Mouse (Mus musculus): ENCODE measurements at regions not wholly inside any gene's neighbourhood (a gene's known extent, or its start where the extent isn't known, plus 50 kb on each side); places are given as distances from the start of the nearest gene placed in this dataset.
A peak's percentile ranks its signal among the peaks of the same experiment; 100 is the strongest.

GRCm38 (mm10) chr14:62137981-62138380, 154.4 kb upstream of the Rnaseh2b start:
- intact Hi-C loops (cut with DNase I; ENCODE audit: low total_unique reads) = no loop called here
- DNase-seq = no peak

- intact Hi-C loops (cut with DNase I; ENCODE audit: low total_unique reads) = no loop called here
- peak; percentile 33 for DNase-seq
Observed at GRCm38 (mm10) chr14:62144385-62145030, 147.9 kb upstream of the Rnaseh2b start.

GRCm38 (mm10) chr14:62157038-62157716, 135.2 kb upstream of the Rnaseh2b start:
- intact Hi-C loops (cut with DNase I; ENCODE audit: low total_unique reads) = no loop called here
- DNase-seq = no peak

GRCm38 (mm10) chr14:62159690-62160089, 132.7 kb upstream of the Rnaseh2b start:
- DNase-seq = no peak
- intact Hi-C loops (cut with DNase I; ENCODE audit: low total_unique reads) = no loop called here

GRCm38 (mm10) chr14:62163120-62163796, 129.1 kb upstream of the Rnaseh2b start:
- peak; percentile 20 for DNase-seq
- intact Hi-C loops (cut with DNase I; ENCODE audit: low total_unique reads) = no loop called here

GRCm38 (mm10) chr14:62164918-62165317, 127.5 kb upstream of the Rnaseh2b start:
- intact Hi-C loops (cut with DNase I; ENCODE audit: low total_unique reads) = no loop called here
- DNase-seq = no peak

- no peak for DNase-seq
- intact Hi-C loops (cut with DNase I; ENCODE audit: low total_unique reads) = no loop called here
Observed at GRCm38 (mm10) chr14:62166006-62166405, 126.4 kb upstream of the Rnaseh2b start.

GRCm38 (mm10) chr14:62166596-62166995, 125.8 kb upstream of the Rnaseh2b start:
- DNase-seq = no peak
- intact Hi-C loops (cut with DNase I; ENCODE audit: low total_unique reads) = no loop called here

GRCm38 (mm10) chr14:62167090-62167489, 125.3 kb upstream of the Rnaseh2b start:
- intact Hi-C loops (cut with DNase I; ENCODE audit: low total_unique reads) = no loop called here
- DNase-seq = no peak

- no peak for DNase-seq
- intact Hi-C loops (cut with DNase I; ENCODE audit: low total_unique reads) = no loop called here
Observed at GRCm38 (mm10) chr14:62168711-62169110, 123.7 kb upstream of the Rnaseh2b start.

- DNase-seq = no peak
- intact Hi-C loops (cut with DNase I; ENCODE audit: low total_unique reads) = no loop called here
Observed at GRCm38 (mm10) chr14:62170385-62170784, 122.0 kb upstream of the Rnaseh2b start.

GRCm38 (mm10) chr14:62171256-62172047, 120.9 kb upstream of the Rnaseh2b start:
- no peak for DNase-seq
- intact Hi-C loops (cut with DNase I; ENCODE audit: low total_unique reads) = no loop called here

- intact Hi-C loops (cut with DNase I; ENCODE audit: low total_unique reads) = no loop called here
- no peak for DNase-seq
Observed at GRCm38 (mm10) chr14:62173835-62174530, 118.4 kb upstream of the Rnaseh2b start.

- intact Hi-C loops (cut with DNase I; ENCODE audit: low total_unique reads) = no loop called here
- DNase-seq = no peak
Observed at GRCm38 (mm10) chr14:62175384-62176048, 116.9 kb upstream of the Rnaseh2b start.

- intact Hi-C loops (cut with DNase I; ENCODE audit: low total_unique reads) = no loop called here
- peak; percentile 75 for DNase-seq
Observed at GRCm38 (mm10) chr14:62177509-62177908, 114.9 kb upstream of the Rnaseh2b start.

GRCm38 (mm10) chr14:62187360-62187759, 105.0 kb upstream of the Rnaseh2b start:
- no peak for DNase-seq
- intact Hi-C loops (cut with DNase I; ENCODE audit: low total_unique reads) = no loop called here

GRCm38 (mm10) chr14:62188147-62188885, 104.1 kb upstream of the Rnaseh2b start:
- DNase-seq = no peak
- intact Hi-C loops (cut with DNase I; ENCODE audit: low total_unique reads) = no loop called here

GRCm38 (mm10) chr14:62191624-62192023, 100.8 kb upstream of the Rnaseh2b start:
- DNase-seq = no peak
- intact Hi-C loops (cut with DNase I; ENCODE audit: low total_unique reads) = no loop called here
